Mouse (Mus musculus) thymus, adult 2 months (tissue): ENCODE results near the gene Btbd16.

Source experiments
- CTCF ChIP-seq: fragments of 200-500 bp; IDR thresholded peaks from 2 replicates; pipeline ENCODE4 v1.5.1; 2012; ENCODE audit warnings: mild to moderate bottlenecking, control low read depth, low read length, moderate library complexity, borderline replicate concordance; ENCODE audit not compliant: control insufficient read depth, poor library complexity, insufficient read depth; ENCODE audit errors: extremely low read depth
- POLR2A ChIP-seq: fragments of 200-500 bp; IDR thresholded peaks from 2 replicates; pipeline ENCODE4 v1.6.1; 2012; ENCODE audit warnings: mild to moderate bottlenecking, low read length, control low read depth, moderate library complexity; ENCODE audit not compliant: control insufficient read depth, poor library complexity, insufficient read depth; ENCODE audit errors: extremely low read depth

DNA sequence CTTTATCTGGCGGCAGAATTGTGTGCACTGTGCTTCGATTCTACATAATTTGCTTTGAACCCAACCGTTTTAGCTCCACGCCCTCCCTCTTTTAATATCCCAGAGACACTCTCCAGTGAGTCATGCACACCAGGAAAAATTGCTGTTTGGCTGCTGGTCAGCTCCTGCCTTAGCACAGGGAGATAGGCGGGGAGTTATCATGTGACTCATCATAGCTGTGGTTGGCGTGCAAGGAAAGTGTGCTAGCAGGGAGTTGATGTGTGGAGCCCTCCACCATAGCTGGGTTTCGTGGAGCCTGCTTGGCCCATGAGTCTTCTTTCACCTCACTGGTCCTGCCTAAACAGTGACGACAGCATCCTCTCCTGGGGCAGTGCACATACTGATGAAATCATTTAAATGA is 33.9 kb downstream of the Btbd16 start:
- TF ChIP-seq CTCF (no peak), POLR2A (no peak)
